Mouse (Mus musculus) stomach, embryonic 16.5 days (tissue): Measurements from ENCODE around the gene Edn3. TPM values are rescaled to one million over a fixed set of nuclear protein-coding genes. Genes with fewer than 3 reads are reported as not detected.
A peak's percentile ranks its signal among the peaks of the same experiment; 100 is the strongest.

ENCODE experiments used
- ATAC-seq: fragments of 200-750 bp; cut with Nextera tagmentation; 2 replicates; pipeline ENCODE4 v1.8.0; 2017; ENCODE audit warnings: moderate number of reproducible peaks, moderate TSS enrichment; ENCODE audit not compliant: insufficient read depth, low FRiP score
- H3K27ac ChIP-seq: fragments of 300-500 bp; sonication (generic); 2 replicates; pipeline ENCODE4 v1.5.1; 2014; ENCODE audit warnings: low read length
- H3K27me3 ChIP-seq: fragments of 300-500 bp; sonication (generic); 2 replicates; pipeline ENCODE4 v1.6.1; 2014; ENCODE audit warnings: low read length, control low read depth, mixed read lengths; ENCODE audit not compliant: control insufficient read depth, insufficient read depth
- H3K36me3 ChIP-seq: fragments of 300-500 bp; sonication (generic); 2 replicates; pipeline ENCODE4 v1.6.1; 2014; ENCODE audit warnings: low read length; ENCODE audit not compliant: control insufficient read depth, insufficient read depth
- H3K4me1 ChIP-seq: fragments of 300-500 bp; sonication (generic); 2 replicates; pipeline ENCODE4 v1.6.1; 2014; ENCODE audit warnings: low read length, control low read depth, mixed read lengths; ENCODE audit not compliant: control insufficient read depth, insufficient read depth
- H3K4me2 ChIP-seq: fragments of 300-500 bp; sonication (generic); 2 replicates; pipeline ENCODE4 v1.6.1; 2014; ENCODE audit warnings: low read depth, low read length, mixed read lengths
- H3K4me3 ChIP-seq: fragments of 300-500 bp; sonication (generic); replicated peaks from 2 replicates; pipeline ENCODE4 v1.5.1; 2014; ENCODE audit warnings: mild to moderate bottlenecking, low read length
- H3K9ac ChIP-seq: fragments of 300-500 bp; sonication (generic); 2 replicates; pipeline ENCODE4 v1.6.1; 2014; ENCODE audit warnings: low read length
- H3K9me3 ChIP-seq: fragments of 300-500 bp; sonication (generic); replicated peaks from 2 replicates; pipeline ENCODE4 v1.6.1; 2016; ENCODE audit warnings: low read length, control low read depth; ENCODE audit not compliant: control insufficient read depth
- WGBS: fragments of 180-500 bp; shearing (Covaris S2); extraction: QIAGEN DNeasy Blood & Tissue Kit; methylation state at CpG from one replicate; pipeline ENCODE4 v1.1.7; 2014; 5-methylcytosine and 5-hydroxymethylcytosine counted together
- polyA plus RNA-seq: library from polyadenylated mRNA; unstranded; fragments of >200 nt; fragmentation: Nextera tagmentation; extraction: Ambion mirVana; gene quantifications from 2 replicates; pipeline ENCODE4 v1.2.1, GENCODE M21; 2015

The Edn3 gene
- polyA plus RNA-seq = 15.3 and 19.2 TPM in 2 replicates

DNA sequence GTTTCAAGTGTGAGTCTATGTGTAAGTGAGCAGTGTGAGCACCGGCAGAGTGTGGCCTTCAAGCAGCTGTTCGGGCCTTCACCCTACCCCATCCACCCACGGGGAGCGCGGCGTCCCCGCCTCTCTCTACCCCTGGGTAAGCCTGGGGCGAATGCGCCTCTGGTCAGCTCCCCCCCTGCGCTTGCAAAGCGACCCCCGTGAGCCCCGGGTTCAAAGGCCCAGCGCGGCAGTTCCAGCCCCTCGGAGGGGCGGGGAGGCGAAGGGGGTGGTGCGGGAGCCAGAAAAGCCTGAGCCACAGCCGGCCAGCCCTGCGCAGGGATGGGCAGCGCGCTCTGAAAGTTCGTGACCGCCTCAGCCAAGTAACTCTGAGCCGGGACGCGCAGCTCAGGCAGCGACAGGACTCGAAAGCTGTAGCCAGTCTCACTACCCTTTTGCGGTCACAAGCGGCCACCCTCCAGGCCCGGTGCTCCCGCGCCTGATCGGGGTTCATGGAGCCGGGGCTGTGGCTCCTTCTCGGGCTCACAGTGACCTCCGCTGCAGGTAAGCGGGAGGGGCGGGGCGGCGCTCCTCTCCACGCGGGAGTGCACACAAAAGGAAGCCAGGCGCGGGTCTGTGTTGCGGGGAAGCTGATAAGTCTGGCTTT lies at the start of gene Edn3:
TSS of gene Edn3 (plus strand) at position 141 of the 643 bp plus-strand sequence.
- peak; percentile 59 for ATAC-seq
- Histone ChIP-seq H3K9me3 (no peaks in the 10 kb centered on the region), H3K4me1 (0 out of 2 replicates have a peak, but pooled peaks cover 5% of the 10 kb centered on the region), H3K36me3 (no peaks in the 10 kb centered on the region), H3K4me2 (peak within 1 kb of the TSS; percentile 71), H3K27me3 (no peaks in the 10 kb centered on the region), H3K27ac (peak within 1 kb of the TSS; percentile 5; the same call in 1 of the 2 replicates), H3K9ac (peak within 1 kb of the TSS; percentile 68), H3K4me3 (peak within 1 kb of the TSS; percentile 54)
- 1% methylated on average over 48 of the region's 48 CpGs for WGBS

DNA sequence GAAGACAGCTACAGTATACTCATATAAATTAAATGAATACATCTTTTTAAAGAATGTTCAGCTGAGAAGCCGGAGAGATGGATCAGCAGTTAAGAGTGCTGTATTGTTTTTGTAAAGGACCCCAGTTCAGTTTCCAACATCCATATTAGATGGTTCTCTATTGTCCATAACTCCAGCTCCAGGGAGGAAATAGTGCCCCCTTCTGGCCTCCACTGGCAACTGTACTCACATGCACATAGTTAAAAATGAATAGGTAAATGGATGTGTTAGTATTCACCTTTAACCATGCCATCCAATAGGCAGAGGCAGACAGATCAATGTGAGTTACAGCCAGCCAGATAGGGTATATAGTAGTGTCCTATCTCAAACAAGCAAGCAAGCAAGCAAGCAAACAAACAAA lies 48.4 kb upstream of the Edn3 start:
- WGBS = 95% methylated on average over 1 of the region's 1 CpGs
- Histone ChIP-seq H3K9me3 (no peaks in the 10 kb centered on the region), H3K4me2 (no peak overlapping the region), H3K36me3 (no peaks in the 10 kb centered on the region), H3K27ac (no peak overlapping the region), H3K9ac (no peak overlapping the region), H3K4me3 (no peak overlapping the region), H3K4me1 (no peaks in the 10 kb centered on the region), H3K27me3 (no peaks in the 10 kb centered on the region)
- ATAC-seq = no peak

DNA sequence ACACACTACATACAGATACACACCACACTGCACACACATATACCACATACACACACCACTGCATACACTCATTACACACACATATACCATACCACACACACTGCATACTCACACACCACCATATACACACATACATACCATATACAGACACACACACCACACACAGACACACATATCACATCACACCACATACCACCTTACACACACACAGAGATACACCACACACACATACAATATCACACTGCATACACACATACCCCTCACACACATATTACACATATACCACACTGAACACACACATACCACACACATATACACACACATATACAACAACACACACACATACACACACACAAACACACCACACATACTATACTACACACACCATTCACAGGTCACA lies 44.5 kb upstream of the Edn3 start:
- Histone ChIP-seq H3K27ac (no peak overlapping the region), H3K9me3 (no peaks in the 10 kb centered on the region), H3K36me3 (no peaks in the 10 kb centered on the region), H3K4me1 (no peaks in the 10 kb centered on the region), H3K4me2 (no peak overlapping the region), H3K9ac (no peak overlapping the region), H3K4me3 (no peak overlapping the region), H3K27me3 (no peaks in the 10 kb centered on the region)
- no peak for ATAC-seq

DNA sequence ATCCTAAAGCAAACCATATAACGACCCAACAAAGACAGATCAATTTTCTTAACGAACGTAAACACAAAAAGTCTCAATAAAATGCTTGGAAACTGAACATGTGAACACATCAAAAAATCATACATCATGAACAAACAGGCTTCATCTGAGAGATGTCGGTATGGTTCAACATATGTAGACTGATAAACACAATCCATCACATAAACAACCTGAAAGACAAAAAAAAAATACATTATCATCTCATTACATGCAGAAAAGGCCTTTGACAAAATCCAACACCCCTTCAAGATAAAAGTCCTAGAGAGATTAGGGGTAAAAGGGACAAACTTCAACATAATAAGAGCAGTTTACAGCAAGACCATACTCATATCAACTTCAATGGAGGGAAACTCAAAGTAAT lies 42.6 kb upstream of the Edn3 start:
- no peak for ATAC-seq
- H3K9ac ChIP-seq = no peak overlapping the region
- no peak overlapping the region for H3K4me2 ChIP-seq
- no peaks in the 10 kb centered on the region for H3K4me1 ChIP-seq
- H3K4me3 ChIP-seq = no peak overlapping the region
- H3K27me3 ChIP-seq = no peaks in the 10 kb centered on the region
- H3K36me3 ChIP-seq = no peaks in the 10 kb centered on the region
- no peaks in the 10 kb centered on the region for H3K9me3 ChIP-seq
- 77% methylated on average over 4 of the region's 4 CpGs for WGBS
- H3K27ac ChIP-seq = no peak overlapping the region

DNA sequence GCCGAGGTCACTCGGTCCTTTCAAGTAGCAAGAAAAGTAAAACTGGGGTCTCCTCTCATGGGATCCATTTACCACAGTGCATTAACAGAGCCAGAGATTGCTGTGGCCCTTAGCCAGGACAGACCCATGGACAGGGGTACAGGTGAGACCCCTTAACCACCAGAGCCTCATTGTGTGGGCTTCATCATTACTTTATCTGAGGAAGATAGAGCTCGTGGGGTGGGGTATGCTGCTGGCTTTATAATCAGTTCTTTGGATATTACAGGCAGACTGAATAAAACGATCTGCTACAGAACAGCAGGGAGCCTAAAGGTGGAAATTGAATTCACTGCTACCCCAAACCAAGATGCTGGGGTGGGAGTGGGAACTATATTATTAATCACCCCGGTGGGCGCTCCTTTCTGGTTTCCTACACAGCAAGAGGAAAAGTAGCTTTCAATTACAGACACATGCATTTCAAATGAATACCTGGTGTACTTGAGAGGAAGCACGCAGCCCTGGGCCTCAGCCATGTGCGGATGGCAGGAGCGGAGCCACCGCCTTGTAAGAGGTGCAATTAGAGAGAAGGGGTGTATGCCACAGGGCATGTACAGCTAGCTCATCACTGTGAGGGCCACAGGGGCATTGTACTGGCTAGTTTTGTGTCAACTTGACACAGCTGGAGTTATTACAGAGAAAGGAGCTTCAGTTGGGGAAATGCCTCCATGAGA lies 33.1 kb upstream of the Edn3 start:
- no peak overlapping the region for H3K27ac ChIP-seq
- no peak overlapping the region for H3K4me3 ChIP-seq
- H3K27me3 ChIP-seq = no peaks in the 10 kb centered on the region
- H3K9me3 ChIP-seq = no peaks in the 10 kb centered on the region
- H3K4me1 ChIP-seq = no peaks in the 10 kb centered on the region
- H3K4me2 ChIP-seq = no peak overlapping the region
- 83% methylated on average over 10 of the region's 10 CpGs for WGBS
- no peaks in the 10 kb centered on the region for H3K36me3 ChIP-seq
- no peak overlapping the region for H3K9ac ChIP-seq
- ATAC-seq = no peak

DNA sequence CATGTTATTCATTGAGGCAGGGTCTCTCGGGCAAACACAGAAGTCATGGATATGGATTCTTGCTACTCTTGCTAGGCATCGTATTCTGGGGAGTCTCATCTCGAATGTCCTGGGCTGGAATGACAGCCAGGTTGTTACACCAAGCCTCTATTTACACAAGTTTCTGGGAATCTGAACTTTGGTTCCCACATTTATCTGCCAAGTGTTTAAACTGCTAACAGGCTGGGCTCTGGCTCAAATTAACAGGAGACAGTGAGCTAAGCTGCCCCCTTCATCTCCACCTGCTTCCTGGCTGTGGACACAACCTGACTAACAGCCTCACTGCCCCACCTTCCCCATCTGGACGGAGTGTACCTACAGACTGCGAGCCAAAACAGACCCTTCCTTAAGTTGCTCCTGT lies 28.5 kb upstream of the Edn3 start:
- WGBS = 62% methylated on average over 5 of the region's 5 CpGs
- Histone ChIP-seq H3K4me3 (no peak overlapping the region), H3K27ac (no peak overlapping the region), H3K27me3 (no peaks in the 10 kb centered on the region), H3K4me1 (no peaks in the 10 kb centered on the region), H3K9ac (no peak overlapping the region), H3K9me3 (no peaks in the 10 kb centered on the region), H3K36me3 (no peaks in the 10 kb centered on the region), H3K4me2 (no peak overlapping the region)
- no peak for ATAC-seq

DNA sequence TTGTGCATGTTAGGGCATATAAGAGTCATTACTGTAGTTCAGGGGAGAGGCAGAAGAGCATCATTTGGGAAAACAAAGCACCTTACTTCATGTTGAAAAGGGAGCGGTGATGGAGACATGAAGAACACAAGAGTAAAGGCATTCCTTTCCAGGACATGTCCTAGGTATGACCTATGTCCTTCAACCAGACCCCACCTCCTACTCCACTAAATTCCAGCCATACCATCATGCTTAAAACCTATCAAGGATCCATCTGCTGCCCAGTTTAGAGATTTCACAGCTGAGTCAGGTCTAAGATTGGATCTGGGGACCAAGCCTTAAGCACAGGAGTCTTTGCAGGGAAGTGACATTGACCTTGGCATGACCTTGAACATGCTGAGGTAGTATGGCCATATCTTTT lies 25.1 kb upstream of the Edn3 start:
- Histone ChIP-seq H3K27ac (no peak overlapping the region), H3K36me3 (no peaks in the 10 kb centered on the region), H3K4me1 (no peaks in the 10 kb centered on the region), H3K9ac (no peak overlapping the region), H3K27me3 (no peaks in the 10 kb centered on the region), H3K4me3 (no peak overlapping the region), H3K9me3 (no peaks in the 10 kb centered on the region), H3K4me2 (no peak overlapping the region)
- no peak for ATAC-seq
- WGBS = 96% methylated on average over 1 of the region's 1 CpGs

DNA sequence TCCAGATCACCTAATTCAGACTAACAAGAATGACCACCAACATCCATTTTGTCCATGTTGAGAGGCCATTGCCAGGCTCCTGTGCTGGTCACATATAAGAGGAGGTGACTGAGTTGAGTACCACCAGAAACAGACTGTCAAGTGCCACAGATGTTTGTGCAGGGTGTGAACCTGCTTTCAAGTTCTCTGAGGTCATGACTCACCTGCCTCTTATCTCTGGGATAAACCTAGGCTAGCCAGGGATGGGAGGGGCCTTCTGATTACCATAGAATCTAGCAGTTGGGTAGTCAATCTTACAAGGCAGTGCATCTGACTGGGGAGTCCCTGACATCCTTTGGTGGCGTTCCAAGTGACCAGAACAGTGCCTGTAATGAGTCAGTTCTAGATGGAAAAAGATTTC lies 13.2 kb upstream of the Edn3 start:
- Histone ChIP-seq H3K27ac (no peak overlapping the region), H3K9ac (no peak overlapping the region), H3K36me3 (no peaks in the 10 kb centered on the region), H3K27me3 (no peaks in the 10 kb centered on the region), H3K9me3 (no peaks in the 10 kb centered on the region), H3K4me1 (0 out of 2 replicates have a peak, but pooled peaks cover 3% of the 10 kb centered on the region), H3K4me2 (no peak overlapping the region), H3K4me3 (no peak overlapping the region)
- whole genome bisulfite sequencing = 64% methylated on average over 1 of the region's 1 CpGs
- ATAC-seq = peak; percentile 76

DNA sequence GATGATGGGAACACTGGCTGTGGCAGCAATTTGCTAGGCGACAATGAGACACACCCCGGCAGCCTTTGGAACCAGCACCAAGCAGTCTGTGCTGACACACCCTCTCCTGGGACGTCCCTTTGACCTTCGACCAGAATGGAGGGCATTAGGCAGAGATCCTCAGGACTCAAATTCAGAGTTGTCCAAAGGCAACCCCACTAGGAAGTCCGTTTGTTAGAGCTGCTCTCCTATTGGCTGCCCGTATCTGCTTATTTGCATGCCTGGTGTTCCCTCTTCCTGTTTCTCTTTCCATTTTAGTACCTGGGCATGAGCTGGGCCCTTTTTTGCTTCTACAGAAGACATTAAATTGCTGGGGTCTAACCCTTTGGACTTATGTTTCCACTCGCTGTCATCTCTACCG lies 12.0 kb upstream of the Edn3 start:
- peak overlapping the region; percentile 25; the same call in 1 of the 2 replicates for H3K27ac ChIP-seq
- WGBS = 62% methylated on average over 8 of the region's 8 CpGs
- H3K4me2 ChIP-seq = peak overlapping the region; percentile 13

More for the DNA sequence above, 12.0 kb upstream of the Edn3 start:
- Histone ChIP-seq H3K9me3 (no peaks in the 10 kb centered on the region), H3K4me3 (no peak overlapping the region), H3K36me3 (no peaks in the 10 kb centered on the region), H3K9ac (no peak overlapping the region), H3K4me1 (0 out of 2 replicates have a peak, but pooled peaks cover 3% of the 10 kb centered on the region), H3K27me3 (no peaks in the 10 kb centered on the region)
- ATAC-seq = peak; percentile 63
